ENCODE assay signal across 8 mouse cellular contexts in the genomic region with DNA sequence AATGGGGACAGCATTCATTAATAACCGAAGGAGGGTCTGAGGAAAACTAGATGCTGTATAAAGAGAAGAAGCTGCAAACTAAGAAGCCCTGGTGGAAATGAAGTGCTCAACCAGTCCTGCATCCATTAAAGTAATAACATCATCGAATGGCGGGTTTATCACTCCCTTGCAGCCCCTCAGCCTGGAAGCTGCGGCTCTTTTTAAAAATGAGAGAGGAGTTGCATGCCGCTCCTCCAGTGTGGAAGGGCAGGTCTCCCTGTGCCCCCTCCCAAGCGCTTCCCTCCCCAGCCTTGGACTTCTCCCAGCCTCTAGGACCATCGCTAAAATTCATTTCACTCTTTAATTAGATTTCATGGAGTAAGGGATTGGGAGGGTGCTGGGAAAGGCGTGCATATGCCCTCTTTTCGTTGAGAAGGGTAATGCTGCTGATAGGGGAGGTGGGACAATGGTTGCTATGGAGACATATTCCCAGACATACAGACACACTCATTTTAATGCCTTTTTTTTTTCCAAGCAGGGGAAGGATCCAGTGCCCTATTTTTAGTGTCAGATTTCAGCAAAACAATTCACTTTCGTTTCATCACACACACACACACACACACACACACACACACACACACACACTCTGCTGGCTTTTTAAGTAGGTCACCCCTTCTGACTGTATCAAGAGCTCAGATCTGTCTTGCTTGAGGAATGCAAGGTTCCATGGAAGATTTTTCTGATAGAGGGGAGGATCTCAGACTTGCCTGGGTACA. TPM values are rescaled to one million over a fixed set of nuclear protein-coding genes. Genes with fewer than 3 reads are reported as not detected.
A peak's percentile ranks its signal among the peaks of the same experiment; 100 is the strongest.
DNase-seq lines count a peak whose midpoint lies in the region; ATAC-seq and TF ChIP-seq lines count a peak whose summit lies in the region.

No protein-coding gene starts in this region.

- no peaks in the 10 kb centered on the region for H3K9me3 ChIP-seq in heart, embryonic 15.5 days (replicated peaks)
- peaks cover 6% of the 10 kb centered on the region for H3K9me3 ChIP-seq in forebrain, embryonic 16.5 days (ENCODE audit: control insufficient read depth, low read length)

- no peak for DNase-seq in heart, adult 9 months (ENCODE audit: low spot score in 2 of 2)
- peak; percentile 64 for DNase-seq in adrenal gland, postnatal 10 days
- peak; percentile 54 to 65 for DNase-seq in left cerebral cortex, adult 9 months (ENCODE audit: low spot score in 2 of 2)
- DNase-seq in embryo, embryonic 9.5 days (ENCODE audit: extremely low spot score), result no peak

- H3K4me2 ChIP-seq in heart, embryonic 15.5 days, result peak overlapping the region; percentile 34
- peak overlapping the region; percentile 54 for H3K4me2 ChIP-seq in forebrain, embryonic 16.5 days (ENCODE audit: low read length)

- H3K9ac ChIP-seq in heart, embryonic 15.5 days, result no peak overlapping the region
- peak overlapping the region; percentile 54 for H3K9ac ChIP-seq in forebrain, embryonic 16.5 days (replicated peaks; ENCODE audit: low read depth, low read length)

- peaks cover 8% of the 10 kb centered on the region for H3K4me1 ChIP-seq in heart, embryonic 15.5 days (replicated peaks)
- H3K4me1 ChIP-seq in forebrain, embryonic 16.5 days (replicated peaks; ENCODE audit: control insufficient read depth, insufficient read depth, low read length), result peaks cover 24% of the 10 kb centered on the region
- peaks cover 13% of the 10 kb centered on the region for H3K4me1 ChIP-seq in olfactory bulb, adult 2 months (ENCODE audit: control insufficient read depth, insufficient read depth, low read length)

- TF ChIP-seq CTCF in olfactory bulb, adult 2 months (IDR thresholded peaks at IDR 0.05; ENCODE audit: insufficient read depth, low read depth, low read length), result no peak

- H3K36me3 ChIP-seq in heart, embryonic 15.5 days, result no peaks in the 10 kb centered on the region
- H3K36me3 ChIP-seq in forebrain, embryonic 16.5 days (ENCODE audit: control insufficient read depth, insufficient read depth), result no peaks in the 10 kb centered on the region

- H3K4me3 ChIP-seq in heart, embryonic 15.5 days, result no peak overlapping the region
- peak overlapping the region; percentile 17; the same call in 1 of the 2 replicates for H3K4me3 ChIP-seq in forebrain, embryonic 16.5 days (replicated peaks; ENCODE audit: low read length)
- H3K4me3 ChIP-seq in olfactory bulb, adult 2 months (ENCODE audit: insufficient read depth, low read depth, low read length), result peak overlapping the region; percentile 4; the same call in 1 of the 2 replicates

- no peak for TF ChIP-seq POLR2A in olfactory bulb, adult 2 months (IDR thresholded peaks at IDR 0.05; ENCODE audit: insufficient read depth, low read depth, low read length)

- WGBS in heart, embryonic 15.5 days, result 42% methylated on average over 10 of the region's 10 CpGs
- WGBS in forebrain, embryonic 16.5 days, result 27% methylated on average over 10 of the region's 10 CpGs
- 20% methylated on average over 10 of the region's 10 CpGs for WGBS in olfactory bulb, adult 2 months

- ATAC-seq in heart, embryonic 15.5 days (replicated peaks; ENCODE audit: insufficient number of reproducible peaks, insufficient read depth, low FRiP score, low read depth), result no peak
- ATAC-seq in forebrain, embryonic 16.5 days, result peak; percentile 93
- ATAC-seq in erythroblast, adult 5-6 weeks (replicated peaks; ENCODE audit: low FRiP score, poor library complexity, severe bottlenecking), result no peak

- no peak overlapping the region for H3K27ac ChIP-seq in heart, embryonic 15.5 days
- peak overlapping the region; percentile 89 for H3K27ac ChIP-seq in forebrain, embryonic 16.5 days (ENCODE audit: low read length)
- H3K27ac ChIP-seq in olfactory bulb, adult 2 months (ENCODE audit: insufficient read depth, low read depth, low read length), result peak overlapping the region; percentile 33; the same call in 1 of the 2 replicates

- H3K27me3 ChIP-seq in heart, embryonic 15.5 days, result no peaks in the 10 kb centered on the region
- H3K27me3 ChIP-seq in forebrain, embryonic 16.5 days (replicated peaks; ENCODE audit: control insufficient read depth, insufficient read depth, low read length), result no peaks in the 10 kb centered on the region

RNA-seq across cellular contexts. Expression of gene Ptgfrn, which starts 35.4 kb away (rescaled TPM):
- 5.7 and 6.0 TPM in 2 replicates for polyA plus RNA-seq in heart, embryonic 15.5 days (2015; fragmentation: Nextera tagmentation; extraction: Ambion mirVana)
- total RNA-seq in adrenal gland, postnatal 10 days (2021), result 10 to 100 TPM; 35.7 to 35.8 TPM
- polyA plus RNA-seq in forebrain, embryonic 16.5 days (2015; fragmentation: Nextera tagmentation; extraction: Ambion mirVana), result 3.2 and 3.4 TPM in 2 replicates
- not detected in 2 replicates for polyA plus RNA-seq in olfactory bulb, adult 2 months (2012; ENCODE audit: insufficient read depth, insufficient read length, low replicate concordance, missing spikeins)
- total RNA-seq in erythroblast, adult 5-6 weeks (2015; ENCODE audit: low replicate concordance), result 6.3 TPM in 1 of 2 replicates, not detected in the other
- total RNA-seq in erythroblast, adult 5-6 weeks (2017; ENCODE audit: low replicate concordance), result 0.09 TPM in 1 of 2 replicates, not detected in the other

Comparison
In these comparisons a context has a peak if more than half of its experiments do, and no peak if none do; other contexts are left out.
1. DNase-seq: peak in adrenal gland, postnatal 10 days (single experiment) and left cerebral cortex, adult 9 months (2 of 2); none in heart, adult 9 months (0 of 2) and embryo, embryonic 9.5 days (single experiment).